Mouse (Mus musculus): ENCODE measurements at regions not wholly inside any gene's neighbourhood (a gene's known extent, or its start where the extent isn't known, plus 50 kb on each side); places are given as distances from the start of the nearest gene placed in this dataset.

GRCm38 (mm10) chr9:61789066-61789897 lies 125.1 kb downstream of the Rplp1 start:
- no peak for ATAC-seq (replicated peaks in 1 of 2; ENCODE audit: insufficient read depth in 1 of 2, low FRiP score in 2 of 2, low TSS enrichment in 1 of 2, low read depth in 1 of 2, poor library complexity in 2 of 2, severe bottlenecking in 2 of 2)

GRCm38 (mm10) chr9:61781469-61781868 lies 132.9 kb downstream of the Rplp1 start:
- ATAC-seq (replicated peaks in 1 of 2; ENCODE audit: insufficient read depth in 1 of 2, low FRiP score in 2 of 2, low TSS enrichment in 1 of 2, low read depth in 1 of 2, poor library complexity in 2 of 2, severe bottlenecking in 2 of 2), result peak in 1 of 2 experiments; percentile 25; a peak in 1 of 4 replicates

GRCm38 (mm10) chr9:61780186-61780939 lies 134.0 kb downstream of the Rplp1 start:
- ATAC-seq (replicated peaks in 1 of 2; ENCODE audit: insufficient read depth in 1 of 2, low FRiP score in 2 of 2, low TSS enrichment in 1 of 2, low read depth in 1 of 2, poor library complexity in 2 of 2, severe bottlenecking in 2 of 2), result no peak

GRCm38 (mm10) chr9:61779165-61779564 lies 135.2 kb downstream of the Rplp1 start:
- no peak for ATAC-seq (replicated peaks in 1 of 2; ENCODE audit: insufficient read depth in 1 of 2, low FRiP score in 2 of 2, low TSS enrichment in 1 of 2, low read depth in 1 of 2, poor library complexity in 2 of 2, severe bottlenecking in 2 of 2)

DNA sequence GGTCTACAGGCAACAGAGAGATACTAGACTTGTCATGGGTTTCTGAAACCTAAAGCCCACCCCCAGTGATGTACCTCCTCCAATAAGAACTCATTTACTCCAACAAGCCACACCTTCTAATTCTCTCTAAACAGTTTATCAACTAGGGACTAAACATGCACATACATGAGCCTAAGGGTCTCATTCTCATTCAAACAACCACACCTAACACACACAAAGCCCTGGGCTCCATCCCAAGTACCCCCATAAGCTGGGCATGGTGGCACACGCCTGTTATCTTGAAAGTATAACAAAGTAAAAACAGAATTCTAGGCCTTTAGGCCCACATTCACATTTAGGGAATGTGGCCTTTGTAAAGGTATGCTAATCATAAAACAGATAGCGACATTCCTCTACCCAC lies 137.9 kb downstream of the Rplp1 start:
- no peak for ATAC-seq (replicated peaks in 1 of 2; ENCODE audit: insufficient read depth in 1 of 2, low FRiP score in 2 of 2, low TSS enrichment in 1 of 2, low read depth in 1 of 2, poor library complexity in 2 of 2, severe bottlenecking in 2 of 2)

DNA sequence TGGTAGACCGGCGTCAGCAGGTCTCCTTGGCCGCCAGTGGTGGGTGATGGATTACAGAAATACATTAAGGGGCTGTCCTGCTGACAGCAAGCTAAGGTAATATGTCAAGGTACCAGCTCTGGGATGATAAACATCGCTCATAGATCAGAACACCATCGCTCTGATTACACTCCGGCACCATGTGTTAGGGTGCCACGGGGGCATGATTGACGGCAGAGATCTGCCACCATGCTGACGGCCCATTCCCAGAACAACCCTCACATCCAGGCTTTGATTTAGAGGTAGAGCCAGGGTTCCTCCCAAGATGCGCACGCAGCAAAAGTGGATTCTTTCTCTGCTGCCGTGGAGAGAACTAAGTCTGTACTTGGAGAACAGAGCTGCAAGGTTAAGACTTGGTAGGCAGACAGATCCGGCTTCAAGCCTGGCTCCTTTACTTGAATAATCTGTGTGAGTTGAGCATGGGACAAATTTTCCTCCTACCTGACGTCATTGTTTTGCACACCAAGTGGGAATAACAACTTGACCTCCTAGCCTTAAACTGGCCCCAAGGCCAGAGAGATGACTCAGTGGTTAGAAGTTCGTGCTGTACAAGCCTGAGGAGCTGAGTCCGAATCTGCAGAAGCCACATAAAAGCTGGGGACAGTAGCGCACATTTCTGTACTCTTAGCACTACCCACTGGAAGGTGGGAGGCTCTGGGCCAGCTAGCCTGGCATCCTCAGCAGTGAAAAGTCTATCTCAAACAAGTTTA lies 144.0 kb downstream of the Rplp1 start:
- no peak for ATAC-seq (replicated peaks in 1 of 2; ENCODE audit: insufficient read depth in 1 of 2, low FRiP score in 2 of 2, low TSS enrichment in 1 of 2, low read depth in 1 of 2, poor library complexity in 2 of 2, severe bottlenecking in 2 of 2)

DNA sequence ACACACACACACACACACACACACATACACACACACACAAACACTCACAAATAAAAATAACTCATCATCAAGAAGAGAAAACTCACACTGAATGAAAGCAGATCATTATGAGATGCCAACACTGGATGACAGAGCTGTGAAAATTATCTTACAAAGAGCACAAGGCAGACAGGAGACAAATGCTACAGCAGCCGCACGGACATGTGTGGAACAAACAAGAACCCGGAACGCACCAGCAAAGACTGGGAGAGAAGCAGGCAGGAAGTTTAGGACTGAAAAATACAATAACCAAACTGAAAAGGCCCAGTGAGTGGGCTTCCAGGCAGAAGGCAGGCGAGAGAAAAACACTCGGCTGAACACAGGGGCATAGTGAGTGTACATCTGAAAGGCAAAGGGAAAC lies 148.2 kb downstream of the Rplp1 start:
- ATAC-seq (replicated peaks in 1 of 2; ENCODE audit: insufficient read depth in 1 of 2, low FRiP score in 2 of 2, low TSS enrichment in 1 of 2, low read depth in 1 of 2, poor library complexity in 2 of 2, severe bottlenecking in 2 of 2), result no peak

DNA sequence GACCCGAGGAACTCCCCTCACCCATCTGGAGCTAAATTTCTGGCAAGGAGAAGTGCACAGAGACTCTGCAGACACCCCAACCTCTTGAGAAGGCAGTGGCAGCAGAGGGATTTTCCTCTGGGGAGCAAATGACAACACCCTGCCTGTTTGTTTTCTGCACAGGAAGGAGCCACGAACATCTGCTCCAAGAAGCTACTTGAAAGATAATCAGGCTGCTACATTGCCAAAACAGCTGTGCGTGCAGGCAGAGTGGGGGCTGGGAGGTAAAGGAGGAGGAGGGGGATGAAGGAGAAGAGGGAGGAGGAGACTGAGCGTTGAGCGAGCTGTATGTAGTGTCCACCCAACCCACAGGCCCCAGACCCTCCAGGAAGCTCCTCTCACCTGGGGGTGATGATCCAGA lies 149.0 kb downstream of the Rplp1 start:
- ATAC-seq (replicated peaks in 1 of 2; ENCODE audit: insufficient read depth in 1 of 2, low FRiP score in 2 of 2, low TSS enrichment in 1 of 2, low read depth in 1 of 2, poor library complexity in 2 of 2, severe bottlenecking in 2 of 2), result no peak

- ATAC-seq (replicated peaks in 1 of 2; ENCODE audit: insufficient read depth in 1 of 2, low FRiP score in 2 of 2, low TSS enrichment in 1 of 2, low read depth in 1 of 2, poor library complexity in 2 of 2, severe bottlenecking in 2 of 2), result no peak
These were observed 156.5 kb downstream of the Rplp1 start for GRCm38 (mm10) chr9:61757806-61758205.

- ATAC-seq (replicated peaks in 1 of 2; ENCODE audit: insufficient read depth in 1 of 2, low FRiP score in 2 of 2, low TSS enrichment in 1 of 2, low read depth in 1 of 2, poor library complexity in 2 of 2, severe bottlenecking in 2 of 2), result no peak
These were observed 157.5 kb downstream of the Rplp1 start for GRCm38 (mm10) chr9:61756801-61757342.

GRCm38 (mm10) chr9:61756224-61756800 lies 158.0 kb downstream of the Rplp1 start:
- ATAC-seq (replicated peaks in 1 of 2; ENCODE audit: insufficient read depth in 1 of 2, low FRiP score in 2 of 2, low TSS enrichment in 1 of 2, low read depth in 1 of 2, poor library complexity in 2 of 2, severe bottlenecking in 2 of 2), result no peak

DNA sequence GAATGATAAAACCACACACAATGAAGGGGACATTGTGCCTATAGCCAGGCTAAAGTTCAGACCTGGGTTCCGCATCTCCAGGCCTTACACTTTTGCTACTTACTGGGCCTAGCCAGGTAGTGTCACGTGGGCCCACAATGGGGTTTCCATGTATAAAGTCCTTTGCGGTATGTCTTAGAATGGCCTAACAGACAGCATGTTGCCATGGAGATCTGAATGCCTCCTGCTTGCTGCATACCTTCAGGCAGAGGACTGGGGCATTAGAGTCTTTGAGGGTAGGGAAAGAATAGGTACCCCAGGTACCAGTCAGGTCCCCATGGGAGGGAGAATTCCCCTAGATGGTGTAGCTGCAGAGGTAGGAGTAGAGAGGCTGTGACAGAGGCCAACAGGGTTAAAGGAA lies 159.0 kb downstream of the Rplp1 start:
- no peak for ATAC-seq (replicated peaks in 1 of 2; ENCODE audit: insufficient read depth in 1 of 2, low FRiP score in 2 of 2, low TSS enrichment in 1 of 2, low read depth in 1 of 2, poor library complexity in 2 of 2, severe bottlenecking in 2 of 2)

DNA sequence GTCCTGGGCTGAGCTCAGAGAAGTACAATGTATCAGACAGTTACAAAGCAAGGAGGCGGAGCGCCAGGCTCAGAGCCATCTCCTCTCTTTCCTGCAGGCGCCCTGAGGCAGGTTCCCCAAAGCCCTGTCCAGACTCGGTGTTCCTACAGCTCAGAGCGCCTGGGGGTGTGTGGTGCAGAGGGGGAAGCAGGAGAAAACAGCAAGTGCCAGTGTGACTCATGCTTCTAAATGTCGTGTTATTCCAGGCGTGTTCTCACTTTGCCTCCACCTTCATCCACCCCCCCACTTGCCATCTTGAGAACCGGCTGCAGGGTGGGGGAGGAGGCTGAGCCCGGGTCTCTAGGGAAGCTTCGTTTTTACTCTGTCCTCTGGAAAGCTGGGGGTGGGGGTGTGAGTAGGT lies 160.5 kb downstream of the Rplp1 start:
- peak; percentile 46 to 68; a peak in 3 of 4 replicates for ATAC-seq (replicated peaks in 1 of 2; ENCODE audit: insufficient read depth in 1 of 2, low FRiP score in 2 of 2, low TSS enrichment in 1 of 2, low read depth in 1 of 2, poor library complexity in 2 of 2, severe bottlenecking in 2 of 2)

GRCm38 (mm10) chr9:61749201-61749600 lies 165.1 kb downstream of the Rplp1 start:
- no peak for ATAC-seq (replicated peaks in 1 of 2; ENCODE audit: insufficient read depth in 1 of 2, low FRiP score in 2 of 2, low TSS enrichment in 1 of 2, low read depth in 1 of 2, poor library complexity in 2 of 2, severe bottlenecking in 2 of 2)

DNA sequence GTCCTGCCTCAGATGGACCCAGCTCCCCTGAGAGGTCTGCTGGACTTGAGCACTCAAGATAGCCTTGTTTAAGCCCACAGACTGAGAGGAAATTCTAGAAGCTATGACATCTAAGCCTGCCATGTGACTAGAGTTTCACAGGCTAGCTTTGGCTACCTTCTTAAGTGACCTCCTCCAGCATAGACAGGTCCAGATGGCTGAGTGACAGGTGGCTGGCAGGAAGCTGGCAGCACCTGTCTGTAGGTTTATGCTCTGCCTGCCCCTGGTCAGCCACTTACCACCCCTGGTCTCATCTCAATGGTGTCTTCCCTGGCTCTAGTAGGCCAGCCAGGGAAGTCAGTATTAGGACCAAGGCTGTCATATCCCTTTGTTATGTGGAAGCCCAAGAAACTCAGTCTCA lies 165.9 kb downstream of the Rplp1 start:
- ATAC-seq (replicated peaks in 1 of 2; ENCODE audit: insufficient read depth in 1 of 2, low FRiP score in 2 of 2, low TSS enrichment in 1 of 2, low read depth in 1 of 2, poor library complexity in 2 of 2, severe bottlenecking in 2 of 2), result no peak

- ATAC-seq (replicated peaks in 1 of 2; ENCODE audit: insufficient read depth in 1 of 2, low FRiP score in 2 of 2, low TSS enrichment in 1 of 2, low read depth in 1 of 2, poor library complexity in 2 of 2, severe bottlenecking in 2 of 2), result no peak
These were observed 167.9 kb downstream of the Rplp1 start for GRCm38 (mm10) chr9:61746401-61746800.

DNA sequence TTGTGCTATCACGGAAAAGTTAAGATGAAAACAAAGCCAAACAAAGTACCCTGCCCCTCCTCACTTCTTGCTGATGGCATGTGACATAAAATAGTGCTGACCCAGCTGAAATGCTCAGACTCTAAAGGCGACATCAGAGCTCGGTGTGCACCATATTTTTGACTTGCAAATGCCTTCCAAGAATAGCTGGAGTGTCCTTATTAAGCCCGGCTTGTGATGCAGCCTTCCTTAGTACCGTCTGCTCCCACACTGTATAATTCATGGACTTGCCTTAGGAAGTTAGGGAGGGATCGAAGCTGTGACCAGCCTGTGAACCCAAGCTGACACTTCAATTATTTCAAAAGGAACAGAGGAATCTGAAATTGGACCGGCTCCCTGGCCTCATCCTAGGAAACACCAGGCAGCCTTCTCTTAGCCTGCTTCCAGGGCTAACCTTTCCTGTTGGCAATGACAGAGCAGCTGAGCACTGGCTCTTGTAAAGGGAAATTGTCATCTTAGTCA lies 169.0 kb downstream of the Rplp1 start:
- ATAC-seq (replicated peaks in 1 of 2; ENCODE audit: insufficient read depth in 1 of 2, low FRiP score in 2 of 2, low TSS enrichment in 1 of 2, low read depth in 1 of 2, poor library complexity in 2 of 2, severe bottlenecking in 2 of 2), result no peak
